Mouse (Mus musculus) kidney, postnatal 10 days (tissue): ENCODE measurements around the gene Macf1.
A peak's percentile ranks its signal among the peaks of the same experiment; 100 is the strongest.
"Not testable (repeated sequence)": the region's sequence is repeated elsewhere in the genome, so short reads cannot be mapped to it uniquely, and the experiment has no call there.

Experiments
- DNase-seq: peaks from one replicate; pipeline ENCODE4 v3.0.0; 2021; ENCODE audit warnings: mixed read lengths

The Macf1 gene

GRCm38 (mm10) chr4:123667260-123667867 lies 16.8 kb downstream of the Macf1 start:
- DNase-seq: peak; percentile 90

GRCm38 (mm10) chr4:123666517-123666916 lies 17.6 kb downstream of the Macf1 start:
- no peak for DNase-seq

- no peak for DNase-seq
Measured at GRCm38 (mm10) chr4:123665681-123666278, 18.4 kb downstream of the Macf1 start.

GRCm38 (mm10) chr4:123664951-123665661 lies 19.1 kb downstream of the Macf1 start:
- peak; percentile 65 for DNase-seq

- peak; percentile 88 for DNase-seq
Measured at GRCm38 (mm10) chr4:123664021-123664950, 19.9 kb downstream of the Macf1 start.

- DNase-seq: peak; percentile 77
Measured at GRCm38 (mm10) chr4:123663688-123663965, 20.5 kb downstream of the Macf1 start.

GRCm38 (mm10) chr4:123662914-123663687 lies 21.1 kb downstream of the Macf1 start:
- peak; percentile 53 for DNase-seq

- no peak for DNase-seq
Measured at GRCm38 (mm10) chr4:123658175-123658574, 26.0 kb downstream of the Macf1 start.

GRCm38 (mm10) chr4:123655245-123655644 lies 28.9 kb downstream of the Macf1 start:
- no peak for DNase-seq

GRCm38 (mm10) chr4:123654566-123654965 lies 29.6 kb downstream of the Macf1 start:
- no peak for DNase-seq

GRCm38 (mm10) chr4:123653446-123653845 lies 30.7 kb downstream of the Macf1 start:
- DNase-seq: not testable (repeated sequence)

- no peak for DNase-seq
Measured at GRCm38 (mm10) chr4:123652130-123652529, 32.0 kb downstream of the Macf1 start.

GRCm38 (mm10) chr4:123649131-123649530 lies 35.0 kb downstream of the Macf1 start:
- DNase-seq: no peak

GRCm38 (mm10) chr4:123647668-123648067 lies 36.5 kb downstream of the Macf1 start:
- no peak for DNase-seq

- no peak for DNase-seq
Measured at GRCm38 (mm10) chr4:123647109-123647508, 37.1 kb downstream of the Macf1 start.

- no peak for DNase-seq
Measured at GRCm38 (mm10) chr4:123645246-123645845, 38.8 kb downstream of the Macf1 start.

- DNase-seq: no peak
Measured at GRCm38 (mm10) chr4:123643561-123643960, 40.6 kb downstream of the Macf1 start.

- no peak for DNase-seq
Measured at GRCm38 (mm10) chr4:123642877-123643276, 41.3 kb downstream of the Macf1 start.

- no peak for DNase-seq
Measured at GRCm38 (mm10) chr4:123637136-123637535, 47.0 kb downstream of the Macf1 start.

GRCm38 (mm10) chr4:123635428-123635827 lies 48.7 kb downstream of the Macf1 start:
- no peak for DNase-seq

- DNase-seq: no peak
Measured at GRCm38 (mm10) chr4:123634436-123634835, 49.7 kb downstream of the Macf1 start.

GRCm38 (mm10) chr4:123633874-123634273 lies 50.3 kb downstream of the Macf1 start:
- DNase-seq: no peak
